ENCODE assay signal across 8 mouse cellular contexts in the genomic region with DNA sequence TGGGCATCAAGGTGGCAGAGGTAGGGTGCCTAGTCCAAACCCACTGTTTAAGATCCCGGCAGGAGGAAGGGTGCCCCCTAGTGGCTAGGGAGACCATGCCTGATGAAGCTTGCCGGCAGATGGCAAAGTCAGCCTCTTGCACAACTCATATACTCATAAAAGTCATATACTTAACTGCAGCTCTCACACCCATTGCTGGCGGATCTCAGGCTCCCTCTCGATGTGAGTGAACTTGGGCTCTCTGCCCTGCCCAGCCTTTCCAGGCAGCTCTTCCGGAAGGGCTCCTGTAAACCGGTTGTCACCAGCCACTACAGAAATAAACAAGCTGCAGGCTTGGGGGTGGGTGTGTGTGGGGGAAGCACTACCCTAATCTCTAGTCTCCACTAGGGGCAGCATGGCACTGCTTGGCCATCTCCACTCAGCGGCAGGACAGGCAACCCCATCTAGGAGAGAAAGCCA. TPM values are rescaled to one million over a fixed set of nuclear protein-coding genes. Genes with fewer than 3 reads are reported as not detected.
DNase-seq lines count a peak whose midpoint lies in the region.

No protein-coding gene starts in this region.

- peaks cover 2% of the 10 kb centered on the region for H3K36me3 ChIP-seq in hindbrain, embryonic 10.5 days

- peak overlapping the region; percentile 43 for H3K4me3 ChIP-seq in hindbrain, embryonic 10.5 days

- peaks cover 49% of the 10 kb centered on the region for H3K4me1 ChIP-seq in hindbrain, embryonic 10.5 days (replicated peaks)

- H3K27me3 ChIP-seq in hindbrain, embryonic 10.5 days (ENCODE audit: insufficient read depth, poor library complexity, severe bottlenecking): peaks cover 19% of the 10 kb centered on the region; the same call in 1 of the 2 replicates

- H3K27ac ChIP-seq in hindbrain, embryonic 10.5 days: peak overlapping the region; percentile 83

- DNase-seq in MEL-GATA-1-ER (ENCODE audit: extremely low read depth, low read depth): peak; percentile 84
- DNase-seq in cerebellum, adult 8-10 months: peak; percentile 86
- peak; percentile 84 for DNase-seq in forelimb bud, embryonic 11.5 days (ENCODE audit: low read depth, low spot score)
- DNase-seq in hindbrain, embryonic 10.5 days (ENCODE audit: low spot score): peak; percentile 85
- peak; percentile 90 for DNase-seq in layer of hippocampus, adult 9-11 months
- peak; percentile 97 for DNase-seq in lung, postnatal 10 days
- peak; percentile 77 for DNase-seq in ovary, postnatal 36 days (ENCODE audit: low spot score)
- peak; percentile 88 for DNase-seq in thymus, postnatal 25 days

- WGBS in hindbrain, embryonic 10.5 days: under 1% methylated on average over 7 of the region's 7 CpGs

- H3K9me3 ChIP-seq in hindbrain, embryonic 10.5 days: no peaks in the 10 kb centered on the region

RNA-seq across cellular contexts. Expression of gene Tubb4b, which starts 4.0 kb away (rescaled TPM):
- 655 and 693 TPM in 2 replicates for polyA plus RNA-seq in hindbrain, embryonic 10.5 days (2016; fragmentation: Nextera tagmentation; extraction: Ambion mirVana)

RNA-seq across cellular contexts. Expression of gene Slc34a3, which starts 5.7 kb away (rescaled TPM):
- not detected in 2 replicates for polyA plus RNA-seq in hindbrain, embryonic 10.5 days (2016; fragmentation: Nextera tagmentation; extraction: Ambion mirVana)

RNA-seq across cellular contexts. Expression of gene Rnf224, which starts 8.1 kb away (rescaled TPM):
- polyA plus RNA-seq in hindbrain, embryonic 10.5 days (2016; fragmentation: Nextera tagmentation; extraction: Ambion mirVana): not detected in 2 replicates

RNA-seq across cellular contexts. Expression of gene Fam166a, which starts 9.9 kb away (rescaled TPM):
- polyA plus RNA-seq in hindbrain, embryonic 10.5 days (2016; fragmentation: Nextera tagmentation; extraction: Ambion mirVana): not detected in 2 replicates

RNA-seq across cellular contexts. Expression of gene Rnf208, which starts 13.6 kb away (rescaled TPM):
- polyA plus RNA-seq in hindbrain, embryonic 10.5 days (2016; fragmentation: Nextera tagmentation; extraction: Ambion mirVana): 25.5 and 43.5 TPM in 2 replicates

Comparison
In these comparisons a context has a peak if more than half of its experiments do, and no peak if none do; other contexts are left out.
1. Peak in every context shown above with its lines: DNase-seq, H3K4me3 ChIP-seq and H3K27ac ChIP-seq.